Mouse (Mus musculus) testis, adult 2 months (tissue): ENCODE results near the gene AU040320. TPM values are rescaled to one million over a fixed set of nuclear protein-coding genes. Genes with fewer than 3 reads are reported as not detected.

ENCODE experiments used
- H3K27ac ChIP-seq: fragments of 200-500 bp; 2 replicates; pipeline ENCODE4 v1.5.1; 2012; ENCODE audit warnings: low read depth, low read length; ENCODE audit not compliant: control insufficient read depth, insufficient read depth
- H3K27me3 ChIP-seq: fragments of 200-500 bp; 2 replicates; pipeline ENCODE4 v1.6.1; 2012; ENCODE audit warnings: mild to moderate bottlenecking, low read length, moderate library complexity; ENCODE audit not compliant: control insufficient read depth, insufficient read depth
- H3K36me3 ChIP-seq: fragments of 200-500 bp; 2 replicates; pipeline ENCODE4 v1.6.1; 2012; ENCODE audit warnings: mild to moderate bottlenecking, low read length; ENCODE audit not compliant: control insufficient read depth, insufficient read depth
- H3K4me1 ChIP-seq: fragments of 200-500 bp; 2 replicates; pipeline ENCODE4 v1.6.1; 2012; ENCODE audit warnings: low read length; ENCODE audit not compliant: control insufficient read depth, insufficient read depth
- H3K4me3 ChIP-seq: fragments of 200-500 bp; 2 replicates; pipeline ENCODE4 v1.5.1; 2012; ENCODE audit warnings: low read depth, mild to moderate bottlenecking, low read length, moderate library complexity, mixed read lengths; ENCODE audit not compliant: control insufficient read depth
- CTCF ChIP-seq: fragments of 200-500 bp; IDR thresholded peaks from 2 replicates; pipeline ENCODE4 v1.5.1; 2012; ENCODE audit warnings: low read depth, mild to moderate bottlenecking, inconsistent platforms, low read length, moderate library complexity; ENCODE audit not compliant: control insufficient read depth, insufficient read depth, insufficient replicate concordance
- POLR2A ChIP-seq: fragments of 200-500 bp; IDR thresholded peaks from 2 replicates; pipeline ENCODE4 v1.6.1; 2012; ENCODE audit warnings: low read depth, mild to moderate bottlenecking, inconsistent platforms, low read length, moderate library complexity; ENCODE audit not compliant: control insufficient read depth
- polyA plus RNA-seq: library from polyadenylated mRNA; depleted of rRNA; stranded (reverse); fragments of >200 nt; gene quantifications from 2 replicates; pipeline ENCODE4 v1.2.3, GENCODE M21; 2012

The AU040320 gene
- polyA plus RNA-seq, 1 experiment = 79.1 TPM

DNA sequence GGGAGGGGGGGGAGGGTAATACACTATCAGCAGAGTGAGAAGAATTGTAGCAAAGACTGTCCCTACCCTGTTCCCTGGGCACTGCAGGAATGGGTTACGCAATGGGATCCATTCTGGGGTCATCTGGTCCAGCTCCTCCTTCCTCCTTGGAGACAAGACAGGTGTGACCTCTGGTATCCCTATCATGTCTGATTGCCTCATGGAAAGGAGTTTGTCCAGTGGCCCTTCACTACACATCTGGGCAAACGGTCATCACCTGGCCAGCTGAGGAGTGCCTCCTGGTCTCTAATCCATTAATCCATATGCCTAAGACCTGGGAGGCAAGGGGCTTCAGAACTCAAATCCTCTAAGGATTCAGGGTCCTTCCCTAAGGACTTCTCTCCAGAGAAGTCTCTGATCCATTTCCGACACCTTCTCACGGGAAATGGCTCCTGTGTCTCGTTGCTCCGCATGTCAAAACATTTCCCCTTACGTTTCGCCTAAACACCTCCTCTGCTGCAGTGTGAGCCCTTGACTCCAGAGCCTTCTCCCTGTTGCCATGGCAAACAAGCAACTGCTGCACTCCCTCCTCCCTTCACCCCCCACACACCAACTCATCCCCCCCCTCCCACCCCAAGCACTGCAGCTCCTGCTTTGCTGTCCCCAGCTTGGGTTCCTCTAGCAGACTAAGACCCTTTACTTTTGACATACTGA is 2.3 kb upstream of the AU040320 start:
- Histone ChIP-seq H3K36me3 (no peaks in the 10 kb centered on the region; the same call in 1 of the 2 replicates), H3K4me1 (peaks cover 11% of the 10 kb centered on the region), H3K4me3 (no peak overlapping the region), H3K27me3 (no peaks in the 10 kb centered on the region), H3K27ac (no peak overlapping the region)
- TF ChIP-seq CTCF = no peak
- no peak for TF ChIP-seq POLR2A

DNA sequence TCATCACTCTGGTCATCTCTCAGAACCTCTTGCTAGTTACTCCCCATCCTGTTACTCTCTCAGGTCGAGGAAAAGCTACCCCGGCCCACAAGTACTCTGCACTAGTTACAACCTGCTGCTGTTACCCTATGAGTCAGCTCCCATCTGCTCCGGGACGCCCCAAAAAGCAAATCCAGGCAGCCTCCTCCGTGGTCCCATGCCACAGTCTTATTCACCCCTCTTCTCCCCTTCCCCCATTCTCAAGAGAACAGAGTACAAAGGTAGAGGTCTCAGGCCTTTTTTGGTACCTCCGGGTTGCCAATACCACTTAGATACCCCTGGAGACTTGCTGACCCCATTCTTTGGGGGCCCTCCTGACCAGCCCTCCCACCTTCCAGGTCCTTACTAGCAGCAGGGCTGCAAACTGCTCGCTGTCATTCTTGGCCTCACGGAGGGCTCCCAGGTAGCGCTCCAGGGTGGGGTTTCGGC is 1.8 kb upstream of the AU040320 start:
- peaks cover 11% of the 10 kb centered on the region for H3K4me1 ChIP-seq
- no peaks in the 10 kb centered on the region for H3K27me3 ChIP-seq
- no peaks in the 10 kb centered on the region; the same call in 1 of the 2 replicates for H3K36me3 ChIP-seq
- no peak overlapping the region for H3K27ac ChIP-seq
- TF ChIP-seq POLR2A = no peak
- TF ChIP-seq CTCF = no peak
- no peak overlapping the region for H3K4me3 ChIP-seq

DNA sequence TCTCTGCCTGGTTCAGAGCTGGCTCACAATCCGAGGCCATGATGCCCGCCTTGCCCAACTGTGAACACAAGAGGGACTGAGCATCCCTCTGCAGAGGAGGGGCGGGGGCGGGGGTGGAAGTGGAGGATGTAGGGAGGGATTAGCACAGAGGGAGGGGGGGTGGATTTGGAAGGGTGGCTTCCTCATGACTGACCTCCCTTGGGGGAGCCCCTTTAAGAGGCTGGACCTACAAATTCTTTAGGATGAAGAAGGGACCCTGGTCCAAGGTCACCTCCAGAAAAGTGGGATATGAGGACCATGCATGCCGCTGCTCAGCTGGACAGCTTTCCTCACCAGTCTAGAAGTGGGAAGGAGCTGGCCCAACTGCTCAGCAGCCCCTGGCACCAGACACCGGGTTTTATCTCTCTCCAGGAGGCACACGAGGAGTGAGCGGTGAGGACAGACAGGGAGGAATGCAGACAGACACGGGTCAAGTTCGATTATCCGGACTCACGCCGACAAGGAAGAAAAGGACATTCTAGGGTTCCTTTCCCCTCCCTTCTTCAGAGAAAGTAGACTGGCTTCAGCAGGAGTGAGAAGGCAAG is 1.2 kb upstream of the AU040320 start:
- TF ChIP-seq POLR2A (no peak), CTCF (no peak)
- Histone ChIP-seq H3K4me1 (peaks cover 11% of the 10 kb centered on the region), H3K36me3 (no peaks in the 10 kb centered on the region; the same call in 1 of the 2 replicates), H3K4me3 (peak overlapping the region; percentile 91), H3K27me3 (no peaks in the 10 kb centered on the region), H3K27ac (no peak overlapping the region)

DNA sequence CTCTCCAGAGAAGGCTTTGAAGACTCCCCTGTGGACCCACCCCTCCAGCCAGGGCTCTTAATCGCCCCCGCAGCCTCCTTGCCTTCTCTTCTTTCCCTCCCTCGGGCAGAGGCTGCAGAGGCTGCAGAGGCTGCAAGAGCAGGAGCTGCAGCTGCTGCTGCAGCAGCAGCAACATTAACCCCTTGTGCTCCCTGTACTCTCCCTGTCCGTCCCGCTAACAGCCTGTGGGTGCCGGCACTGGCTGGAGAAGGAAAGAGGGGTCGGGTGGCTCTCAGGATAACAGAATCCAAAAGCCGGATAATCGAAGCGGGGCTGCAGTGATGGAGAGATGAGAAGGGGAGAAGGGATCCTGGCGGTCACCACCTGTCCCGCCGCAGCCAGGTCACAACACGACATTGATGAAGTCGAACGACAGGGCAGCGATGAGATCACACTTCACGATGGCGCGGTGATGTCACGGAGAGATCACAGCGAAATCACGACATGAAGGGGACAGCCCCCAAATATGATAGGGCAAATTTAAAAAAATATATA is 669 bp upstream of the AU040320 start:
- TF ChIP-seq CTCF (no peak), POLR2A (0 out of 2 replicates have a peak, but pooled peaks have one; percentile 26)
- H3K36me3 ChIP-seq = no peaks in the 10 kb centered on the region; the same call in 1 of the 2 replicates
- H3K4me3 ChIP-seq = peak overlapping the region; percentile 91
- no peak overlapping the region for H3K27ac ChIP-seq
- no peaks in the 10 kb centered on the region for H3K27me3 ChIP-seq
- peaks cover 11% of the 10 kb centered on the region for H3K4me1 ChIP-seq

DNA sequence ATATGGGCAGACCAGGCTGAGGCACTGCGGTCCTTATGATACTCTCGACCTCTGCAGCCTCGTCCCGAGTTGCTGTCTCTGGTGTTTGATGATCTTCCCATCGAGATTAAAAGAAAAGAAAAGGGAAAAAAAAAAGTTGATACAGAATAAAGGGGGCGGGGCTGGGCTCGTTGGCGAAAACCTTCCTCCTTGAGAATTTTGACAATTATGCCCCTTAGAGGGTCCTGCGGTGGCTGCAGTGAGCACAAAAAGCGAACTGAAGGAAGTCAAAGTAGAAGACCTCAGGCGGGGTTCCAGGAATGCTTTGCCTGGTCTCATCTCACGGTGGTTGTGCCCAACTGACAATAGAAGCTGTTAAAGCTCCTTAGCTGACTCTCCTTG is 877 bp downstream of the AU040320 start:
- Histone ChIP-seq H3K27ac (peak overlapping the region; percentile 94), H3K4me3 (peak overlapping the region; percentile 91), H3K27me3 (no peaks in the 10 kb centered on the region), H3K36me3 (peaks cover 4% of the 10 kb centered on the region), H3K4me1 (peaks cover 11% of the 10 kb centered on the region)
- TF ChIP-seq CTCF (no peak), POLR2A (no peak)

DNA sequence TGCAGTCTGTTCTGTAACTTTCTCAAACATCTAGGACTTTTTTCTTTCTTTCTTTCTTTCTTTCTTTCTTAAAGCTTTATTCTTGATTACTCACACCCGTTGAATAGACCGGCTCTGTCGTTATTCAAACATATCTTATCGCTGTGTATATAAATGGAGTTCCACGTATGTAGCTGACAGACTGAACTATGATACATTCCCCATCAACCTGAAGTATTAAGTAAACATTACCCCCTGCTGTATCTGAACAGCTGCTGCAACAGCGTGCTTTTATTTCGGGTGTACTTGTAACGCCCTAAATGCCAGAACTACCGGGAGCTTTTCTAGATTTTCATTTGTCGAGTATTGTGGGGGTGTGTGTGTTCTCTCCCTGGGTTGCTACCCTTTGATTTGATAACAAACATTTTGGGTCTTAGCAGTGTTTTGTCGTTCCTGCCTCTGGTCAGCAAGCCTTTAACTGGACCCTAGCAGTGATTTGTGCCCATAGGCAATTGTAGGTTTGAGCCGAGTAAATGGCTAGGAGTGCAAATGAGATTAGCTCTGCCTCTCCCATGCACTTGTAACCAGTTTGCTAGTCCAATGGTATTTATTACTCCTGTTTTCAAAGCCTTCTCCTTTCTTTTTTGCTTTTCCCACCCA is 1.5 kb downstream of the AU040320 start:
- Histone ChIP-seq H3K4me3 (no peak overlapping the region), H3K36me3 (peaks cover 4% of the 10 kb centered on the region), H3K4me1 (peaks cover 11% of the 10 kb centered on the region), H3K27ac (no peak overlapping the region), H3K27me3 (no peaks in the 10 kb centered on the region)
- TF ChIP-seq POLR2A = no peak
- no peak for TF ChIP-seq CTCF

DNA sequence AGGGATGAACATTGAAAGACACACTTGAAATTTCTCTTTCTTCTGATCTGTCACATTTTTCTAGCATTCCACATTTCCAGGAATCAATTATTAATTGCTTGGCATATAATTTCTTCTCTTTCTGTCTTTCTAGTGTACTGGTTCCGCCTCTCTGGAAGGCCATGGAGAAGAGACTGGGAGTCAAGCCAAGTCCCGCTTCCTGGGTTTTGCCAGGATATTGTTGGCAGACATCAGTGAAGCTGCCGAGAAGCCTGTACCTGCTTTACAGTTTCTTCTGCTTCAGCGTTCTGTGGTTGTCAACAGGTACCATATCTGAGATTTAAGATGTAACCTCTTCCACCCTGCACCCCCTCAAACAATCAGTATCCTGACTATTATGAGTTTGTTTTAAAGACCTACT is 3.4 kb downstream of the AU040320 start:
- Histone ChIP-seq H3K27me3 (no peaks in the 10 kb centered on the region), H3K27ac (no peak overlapping the region), H3K4me3 (no peak overlapping the region), H3K36me3 (peaks cover 4% of the 10 kb centered on the region), H3K4me1 (peaks cover 11% of the 10 kb centered on the region)
- TF ChIP-seq POLR2A = no peak
- no peak for TF ChIP-seq CTCF
